Mouse (Mus musculus) CD4-positive, CD25-positive, alpha-beta regulatory T cell, adult 4 months (primary cell): Measurements from ENCODE around the gene Ddx50. TPM values are rescaled to one million over a fixed set of nuclear protein-coding genes. Genes with fewer than 3 reads are reported as not detected.

Experiments
- ATAC-seq: one replicate; pipeline ENCODE4 v1.8.0; 2017
- polyA plus RNA-seq, 2 experiments: library from polyadenylated mRNA; unstranded; fragments of 100-300 nt; shearing (Covaris generic); gene quantifications; one replicate each; pipeline ENCODE4 v1.2.1; 2017

Gene Ddx50
- polyA plus RNA-seq, result 100 to 1,000 TPM in 1 of 2 experiments, 10 to 100 TPM in 1; 96.5 to 101 TPM

GRCm38 (mm10) chr10:62650881-62651810, at the start of gene Ddx50:
Ddx50 (minus strand) TSS chr10:62651218.
- peak; percentile 97 for ATAC-seq

GRCm38 (mm10) chr10:62692771-62693170, 41.8 kb upstream of the Ddx50 start:
- no peak for ATAC-seq

- ATAC-seq, result no peak
These were observed 41.2 kb upstream of the Ddx50 start for GRCm38 (mm10) chr10:62692244-62692643.

GRCm38 (mm10) chr10:62687032-62687674, 36.1 kb upstream of the Ddx50 start:
- ATAC-seq, result no peak

- ATAC-seq, result no peak
These were observed 32.0 kb upstream of the Ddx50 start for GRCm38 (mm10) chr10:62683043-62683442.

GRCm38 (mm10) chr10:62679833-62680232, 28.8 kb upstream of the Ddx50 start:
- ATAC-seq, result no peak

GRCm38 (mm10) chr10:62677329-62677728, 26.3 kb upstream of the Ddx50 start:
- ATAC-seq, result no peak

GRCm38 (mm10) chr10:62676196-62676595, 25.2 kb upstream of the Ddx50 start:
- no peak for ATAC-seq

- no peak for ATAC-seq
These were observed 21.3 kb upstream of the Ddx50 start for GRCm38 (mm10) chr10:62672359-62672758.

- ATAC-seq, result no peak
These were observed 18.2 kb upstream of the Ddx50 start for GRCm38 (mm10) chr10:62669245-62669644.

- ATAC-seq, result no peak
These were observed 17.4 kb upstream of the Ddx50 start for GRCm38 (mm10) chr10:62668463-62668862.

- ATAC-seq, result no peak
These were observed 17.0 kb upstream of the Ddx50 start for GRCm38 (mm10) chr10:62668043-62668442.

- peak; percentile 94 for ATAC-seq
These were observed 14.1 kb upstream of the Ddx50 start for GRCm38 (mm10) chr10:62664963-62665590.

GRCm38 (mm10) chr10:62664171-62664570, 13.2 kb upstream of the Ddx50 start:
- no peak for ATAC-seq

GRCm38 (mm10) chr10:62656711-62657110, 5.7 kb upstream of the Ddx50 start:
- ATAC-seq, result no peak

GRCm38 (mm10) chr10:62651961-62652360, 943 bp upstream of the Ddx50 start:
- ATAC-seq, result no peak

GRCm38 (mm10) chr10:62650358-62650782, 648 bp downstream of the Ddx50 start:
- ATAC-seq, result no peak

- no peak for ATAC-seq
These were observed 46.9 kb downstream of the Ddx50 start for GRCm38 (mm10) chr10:62604161-62604560.

GRCm38 (mm10) chr10:62603233-62604030, 47.6 kb downstream of the Ddx50 start:
- ATAC-seq, result no peak

- ATAC-seq, result peak; percentile 91
These were observed 48.6 kb downstream of the Ddx50 start, which contains the start of gene Ddx21 for GRCm38 (mm10) chr10:62602177-62603040. Ddx21 (minus strand) TSS chr10:62602281.

GRCm38 (mm10) chr10:62601833-62602176, 49.2 kb downstream of the Ddx50 start:
- peak; percentile 0 for ATAC-seq
